Mouse (Mus musculus) stomach, postnatal 0 days (tissue): Measurements from ENCODE around the gene Plscr3. TPM values are rescaled to one million over a fixed set of nuclear protein-coding genes. Genes with fewer than 3 reads are reported as not detected.

ENCODE experiments used
- ATAC-seq: fragments of 200-750 bp; cut with Nextera tagmentation; 2 replicates; pipeline ENCODE4 v1.8.0; 2017; ENCODE audit not compliant: low FRiP score, low TSS enrichment
- DNase-seq: peaks from one replicate; pipeline ENCODE4 v3.0.0-alpha.2; 2016; ENCODE audit warnings: low spot score
- H3K27ac ChIP-seq: fragments of 300-500 bp; sonication (generic); replicated peaks from 2 replicates; pipeline ENCODE4 v1.5.1; 2014; ENCODE audit warnings: mild to moderate bottlenecking, control low read depth
- H3K27me3 ChIP-seq: fragments of 300-500 bp; sonication (generic); 2 replicates; pipeline ENCODE4 v1.6.1; 2014; ENCODE audit warnings: low read length; ENCODE audit not compliant: control insufficient read depth, insufficient read depth
- H3K36me3 ChIP-seq: fragments of 300-500 bp; sonication (generic); 2 replicates; pipeline ENCODE4 v1.6.1; 2014; ENCODE audit warnings: low read length, mixed read lengths; ENCODE audit not compliant: control insufficient read depth, insufficient read depth
- H3K4me1 ChIP-seq: fragments of 300-500 bp; sonication (generic); replicated peaks from 2 replicates; pipeline ENCODE4 v1.6.1; 2014; ENCODE audit warnings: antibody characterized with exemption; ENCODE audit not compliant: control insufficient read depth, insufficient read depth
- H3K4me2 ChIP-seq: fragments of 300-500 bp; sonication (generic); replicated peaks from 2 replicates; pipeline ENCODE4 v1.6.1; 2014; ENCODE audit warnings: low read depth, mild to moderate bottlenecking, control low read depth, moderate library complexity
- H3K4me3 ChIP-seq: fragments of 300-500 bp; sonication (generic); 2 replicates; pipeline ENCODE4 v1.5.1; 2014; ENCODE audit warnings: low read depth, low read length, control low read depth
- H3K9ac ChIP-seq: fragments of 300-500 bp; sonication (generic); 2 replicates; pipeline ENCODE4 v1.6.1; 2014; ENCODE audit warnings: mild to moderate bottlenecking, low read length, control low read depth, mixed read lengths
- H3K9me3 ChIP-seq: fragments of 300-500 bp; sonication (generic); 2 replicates; pipeline ENCODE4 v1.6.1; 2016; ENCODE audit warnings: low read length; ENCODE audit not compliant: control insufficient read depth
- CTCF ChIP-seq: IDR thresholded peaks from 2 replicates; pipeline ENCODE4 v1.5.1; 2016; ENCODE audit warnings: antibody characterized with exemption, low read depth, mild to moderate bottlenecking, moderate library complexity
- EP300 ChIP-seq: optimal IDR thresholded peaks from 2 replicates; pipeline ENCODE3; 2016; ENCODE audit warnings: antibody characterized with exemption
- WGBS: fragments of 180-500 bp; shearing (Covaris S2); extraction: QIAGEN DNeasy Blood & Tissue Kit; methylation state at CpG from one replicate; pipeline ENCODE4 v1.1.7; 2014; 5-methylcytosine and 5-hydroxymethylcytosine counted together
- microRNA-seq: library from miRNA; unstranded; fragments of <30 nt; microRNA quantifications from one replicate; pipeline ENCODE4, GENCODE M21; 2016
- polyA plus RNA-seq: library from polyadenylated mRNA; unstranded; fragments of >200 nt; fragmentation: Nextera tagmentation; extraction: Ambion mirVana; gene quantifications from 2 replicates; pipeline ENCODE4 v1.2.1, GENCODE M21; 2015

Plscr3 gene
- polyA plus RNA-seq, 1 experiment from 2014 or later = 54.4 TPM

DNA sequence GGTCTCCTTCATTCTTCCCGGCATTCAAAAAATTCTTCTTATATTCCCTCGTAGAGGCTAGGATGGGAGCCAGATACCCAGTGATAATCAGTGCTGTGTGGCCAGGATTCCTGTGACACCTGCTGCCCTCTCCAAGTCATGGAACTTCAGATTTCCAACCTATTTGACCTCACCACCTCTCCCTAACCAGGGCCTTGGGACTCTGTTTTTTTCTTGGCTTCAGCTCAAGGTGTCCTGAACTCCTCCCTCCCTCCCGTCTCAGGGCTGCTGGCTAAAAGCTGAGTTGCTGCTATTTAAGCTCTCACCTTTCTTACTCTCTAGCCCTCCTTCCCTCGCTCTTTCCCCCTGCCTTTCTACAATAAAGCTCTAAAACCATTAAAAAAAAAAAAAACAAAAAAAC, 53.7 kb downstream of the Plscr3 start:
- Histone ChIP-seq H3K9ac (no peak overlapping the region; the same call in 1 of the 2 replicates), H3K9me3 (no peaks in the 10 kb centered on the region), H3K4me3 (peak overlapping the region; percentile 79; the same call in 1 of the 2 replicates), H3K27ac (no peak overlapping the region), H3K27me3 (no peaks in the 10 kb centered on the region), H3K4me1 (peaks cover 4% of the 10 kb centered on the region; the same call in 1 of the 2 replicates), H3K4me2 (peak overlapping the region; percentile 95), H3K36me3 (0 out of 2 replicates have a peak, but pooled peaks cover 6% of the 10 kb centered on the region)
- DNase-seq (no peak), ATAC-seq (no peak)
- TF ChIP-seq EP300 = no peak
- TF ChIP-seq CTCF = no peak
- WGBS = 23% methylated on average over 4 of the region's 4 CpGs

DNA sequence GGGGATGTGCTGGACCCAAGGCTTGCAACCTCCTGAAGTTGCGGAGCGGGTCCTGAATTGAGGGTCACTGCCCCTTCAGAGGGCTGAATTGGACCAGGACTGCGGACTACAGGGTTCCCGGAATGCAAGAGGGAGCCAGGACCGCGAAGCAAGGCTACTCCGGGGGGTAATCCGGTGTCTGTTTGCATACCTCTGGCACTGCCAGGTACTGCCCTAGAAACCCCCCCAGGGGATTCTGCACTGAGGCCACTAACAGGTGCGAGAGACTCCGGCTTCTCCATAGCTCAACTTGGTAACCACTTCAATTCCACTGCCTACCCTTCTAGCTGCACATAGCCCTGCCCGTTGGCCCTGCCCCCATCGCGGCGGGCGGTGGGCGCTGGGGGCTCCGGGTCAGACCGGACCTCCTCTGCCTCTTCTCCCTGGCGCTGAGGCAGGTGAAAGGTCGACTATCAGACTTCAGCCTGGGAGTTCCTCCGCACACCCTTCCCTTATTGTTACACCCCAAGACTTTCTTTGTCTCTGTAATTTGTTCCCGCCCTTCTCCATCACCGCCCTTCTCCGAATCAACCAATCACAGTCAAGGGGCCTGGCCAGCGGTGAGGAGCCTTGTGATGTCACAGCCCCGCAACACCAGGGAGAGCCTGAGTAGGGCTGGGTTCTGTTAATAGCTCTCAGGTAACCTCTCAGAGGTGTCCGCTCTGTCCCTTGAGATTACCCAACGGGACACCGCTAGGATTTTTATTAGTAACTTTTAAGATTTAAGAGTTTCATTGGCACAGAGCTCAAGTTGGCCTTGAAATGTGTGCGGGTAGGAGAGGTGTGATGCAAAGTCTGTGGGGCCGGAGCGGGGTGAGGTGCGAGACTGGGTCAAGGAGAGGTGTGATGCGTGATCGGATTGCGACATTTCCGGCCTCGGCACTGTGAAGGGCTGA, 54.6 kb downstream of the Plscr3 start, which contains the start of the genes 2810408A11Rik and Neurl4:
Gene 2810408A11Rik, minus strand, starts transcription at position 517 of the 935 bp plus-strand sequence.
Gene Neurl4, plus strand, starts transcription at position 602 of the 935 bp plus-strand sequence.
- Histone ChIP-seq H3K9ac (peak within 1 kb of the TSS; percentile 84), H3K4me3 (peak within 1 kb of the TSS; percentile 79), H3K9me3 (no peaks in the 10 kb centered on the region), H3K4me1 (peaks cover 4% of the 10 kb centered on the region; the same call in 1 of the 2 replicates), H3K27ac (peak within 1 kb of the TSS; percentile 98), H3K36me3 (peaks cover 8% of the 10 kb centered on the region; the same call in 1 of the 2 replicates), H3K27me3 (no peaks in the 10 kb centered on the region), H3K4me2 (peak within 1 kb of the TSS; percentile 95)
- WGBS = under 1% methylated on average over 31 of the region's 38 CpGs
- ATAC-seq (peak; percentile 94), DNase-seq (peak; percentile 93)
- TF ChIP-seq EP300 (peak; percentile 78), CTCF (no peak)

DNA sequence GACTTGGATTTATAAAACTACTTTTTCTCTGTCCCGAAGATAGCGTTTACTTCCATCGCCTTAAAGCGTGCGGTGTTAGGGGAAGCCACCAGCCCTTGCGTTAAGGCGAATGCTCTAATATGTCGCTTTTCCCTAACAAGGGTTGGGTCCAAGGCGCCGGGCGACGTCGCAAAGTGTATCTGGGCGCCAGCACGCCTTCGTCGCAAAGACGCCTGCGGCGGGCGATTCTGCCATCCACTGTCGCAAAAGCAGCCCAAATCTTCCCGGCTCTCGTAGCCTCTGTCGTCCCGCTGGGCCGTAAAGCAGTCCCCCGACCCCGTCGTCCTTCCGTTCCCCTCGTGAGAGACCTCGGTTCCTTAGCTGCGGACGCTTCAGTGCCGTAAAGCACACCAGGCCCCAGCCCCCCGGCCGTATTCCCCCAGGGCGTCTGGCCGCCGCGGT, 55.2 kb downstream of the Plscr3 start:
- Histone ChIP-seq H3K4me1 (peaks cover 4% of the 10 kb centered on the region; the same call in 1 of the 2 replicates), H3K27ac (peak overlapping the region; percentile 98), H3K9ac (peak overlapping the region; percentile 84), H3K9me3 (no peaks in the 10 kb centered on the region), H3K36me3 (peaks cover 15% of the 10 kb centered on the region), H3K4me2 (peak overlapping the region; percentile 95), H3K27me3 (no peaks in the 10 kb centered on the region), H3K4me3 (peak overlapping the region; percentile 79)
- TF ChIP-seq EP300 (no peak), CTCF (no peak)
- peak; percentile 82 for ATAC-seq
- WGBS = under 1% methylated on average over 42 of the region's 42 CpGs
- peak; percentile 95 for DNase-seq

Small RNA genes within 50 kb of the gene (microRNA-seq; reads per million reads assigned to microRNA genes)
- gene Mir6924 = not detected

Other genes with a start within 250 kb of the Plscr3 start
- 5.3 and 7.2 TPM in 2 replicates for gene Atp1b2, start 240.4 kb upstream of the Plscr3 start, polyA plus RNA-seq
- not detected in 2 replicates for gene Shbg, start 228.5 kb upstream of the Plscr3 start, polyA plus RNA-seq
- 14.4 and 15.5 TPM in 2 replicates for gene Sat2, start 224.4 kb upstream of the Plscr3 start, polyA plus RNA-seq
- 10.8 and 11.6 TPM in 2 replicates for gene Fxr2, start 213.4 kb upstream of the Plscr3 start, polyA plus RNA-seq
- gene Sox15, start 191.1 kb upstream of the Plscr3 start, polyA plus RNA-seq = 7.7 and 7.9 TPM in 2 replicates
- 69.1 and 72.6 TPM in 2 replicates for gene Mpdu1, start 183.7 kb upstream of the Plscr3 start, polyA plus RNA-seq
- gene Cd68, start 180.2 kb upstream of the Plscr3 start, polyA plus RNA-seq = 16.7 and 17.9 TPM in 2 replicates
- gene Eif4a1, start 174.0 kb upstream of the Plscr3 start, polyA plus RNA-seq = 339 and 351 TPM in 2 replicates
- 30.5 and 32.4 TPM in 2 replicates for gene Senp3, start 164.3 kb upstream of the Plscr3 start, polyA plus RNA-seq
- 0.50 and 0.75 TPM in 2 replicates for gene Tnfsf13, start 160.6 kb upstream of the Plscr3 start, polyA plus RNA-seq
- gene Tnfsf12, start 150.5 kb upstream of the Plscr3 start, polyA plus RNA-seq = 6.9 and 9.7 TPM in 2 replicates
- 4.1 and 4.2 TPM in 2 replicates for gene Tnfsfm13, start 150.3 kb upstream of the Plscr3 start, polyA plus RNA-seq
- 7.9 and 9.0 TPM in 2 replicates for gene Polr2a, start 87.7 kb upstream of the Plscr3 start, polyA plus RNA-seq
- gene Slc35g3, start 84.4 kb upstream of the Plscr3 start, polyA plus RNA-seq = 0.11 TPM in 1 of 2 replicates, not detected in the other
- 2.6 and 2.7 TPM in 2 replicates for gene Zbtb4, start 80.5 kb upstream of the Plscr3 start, polyA plus RNA-seq
- gene Chrnb1, start 50.4 kb upstream of the Plscr3 start, polyA plus RNA-seq = 4.3 and 5.0 TPM in 2 replicates
- gene Fgf11, start 44.5 kb upstream of the Plscr3 start, polyA plus RNA-seq = 0.67 and 0.90 TPM in 2 replicates
- 28.4 and 34.4 TPM in 2 replicates for gene Tmem102, start 40.8 kb upstream of the Plscr3 start, polyA plus RNA-seq
- not detected in 2 replicates for gene Gm39566, start 31.1 kb upstream of the Plscr3 start, polyA plus RNA-seq
- not detected in 2 replicates for gene Spem2, start 27.9 kb upstream of the Plscr3 start, polyA plus RNA-seq
- not detected in 2 replicates for gene Spem1, start 24.2 kb upstream of the Plscr3 start, polyA plus RNA-seq
- 2.5 and 2.7 TPM in 2 replicates for gene Nlgn2, start 8.6 kb upstream of the Plscr3 start, polyA plus RNA-seq
- 329 and 366 TPM in 2 replicates for gene Tmem256, start 7.9 kb upstream of the Plscr3 start, polyA plus RNA-seq
- 12.3 TPM in 2 replicates for gene Tnk1, start 12.4 kb downstream of the Plscr3 start, polyA plus RNA-seq
- 0.25 and 0.54 TPM in 2 replicates for gene Tmem95, start 31.6 kb downstream of the Plscr3 start, polyA plus RNA-seq
- 15.9 and 18.1 TPM in 2 replicates for gene Kctd11, start 35.0 kb downstream of the Plscr3 start, polyA plus RNA-seq
- 0.70 and 0.71 TPM in 2 replicates for gene Acap1, start 49.2 kb downstream of the Plscr3 start, polyA plus RNA-seq
- gene 2810408A11Rik, start 54.6 kb downstream of the Plscr3 start, polyA plus RNA-seq = 5.6 and 5.9 TPM in 2 replicates
- gene Neurl4, start 54.7 kb downstream of the Plscr3 start, polyA plus RNA-seq = 2.3 and 3.9 TPM in 2 replicates
- 40.6 and 43.3 TPM in 2 replicates for gene Gps2, start 67.5 kb downstream of the Plscr3 start, polyA plus RNA-seq
- 1,169 and 1,205 TPM in 2 replicates for gene Eif5a, start 75.6 kb downstream of the Plscr3 start, polyA plus RNA-seq
- gene Ybx2, start 89.4 kb downstream of the Plscr3 start, polyA plus RNA-seq = 1.4 and 1.7 TPM in 2 replicates
- gene Slc2a4, start 101.8 kb downstream of the Plscr3 start, polyA plus RNA-seq = 36.4 and 40.5 TPM in 2 replicates
- 119 and 125 TPM in 2 replicates for gene Cldn7, start 118.4 kb downstream of the Plscr3 start, polyA plus RNA-seq
- gene Ctdnep1, start 134.8 kb downstream of the Plscr3 start, polyA plus RNA-seq = 13.1 and 14.9 TPM in 2 replicates
- 73.1 and 73.4 TPM in 2 replicates for gene Elp5, start 136.1 kb downstream of the Plscr3 start, polyA plus RNA-seq
- gene Gabarap, start 144.8 kb downstream of the Plscr3 start, polyA plus RNA-seq = 536 and 544 TPM in 2 replicates
- 34.4 and 38.5 TPM in 2 replicates for gene Phf23, start 149.4 kb downstream of the Plscr3 start, polyA plus RNA-seq
- gene Dvl2, start 154.2 kb downstream of the Plscr3 start, polyA plus RNA-seq = 9.8 and 11.1 TPM in 2 replicates
- gene Acadvl, start 169.0 kb downstream of the Plscr3 start, polyA plus RNA-seq = 136 and 143 TPM in 2 replicates
- 2.6 and 3.9 TPM in 2 replicates for gene Dlg4, start 170.6 kb downstream of the Plscr3 start, polyA plus RNA-seq
- gene Asgr1, start 207.7 kb downstream of the Plscr3 start, polyA plus RNA-seq = 0.70 and 0.83 TPM in 2 replicates
- 0.19 and 0.30 TPM in 2 replicates for gene Asgr2, start 246.3 kb downstream of the Plscr3 start, polyA plus RNA-seq